Mouse (Mus musculus) G1E (cell line): ENCODE measurements around the gene Pnpla2.

Source experiments
- CTCF ChIP-seq: IDR thresholded peaks from 2 replicates; pipeline ENCODE4 v1.5.1; 2012; ENCODE audit warnings: low read depth, low read length, inconsistent platforms, mixed read lengths
- GATA1 ChIP-seq: IDR thresholded peaks from 2 replicates; pipeline ENCODE4 v1.6.1; 2012; ENCODE audit warnings: borderline replicate concordance, low read length, inconsistent platforms, mixed read lengths
- GATA2 ChIP-seq: IDR thresholded peaks from 2 replicates; pipeline ENCODE4 v1.6.1; 2012; ENCODE audit warnings: low read depth, low read length, inconsistent platforms, borderline replicate concordance
- POLR2AphosphoS5 ChIP-seq: IDR thresholded peaks from 2 replicates; pipeline ENCODE4 v1.6.1; 2012; ENCODE audit warnings: low read depth, low read length, inconsistent platforms; ENCODE audit not compliant: insufficient replicate concordance

- TF ChIP-seq CTCF (no peak), GATA1 (no peak), POLR2AphosphoS5 (no peak), GATA2 (no peak)
Observed at GRCm38 (mm10) chr7:141416144-141416841, 38.7 kb upstream of the Pnpla2 start.
